Mouse (Mus musculus): ENCODE data around the gene Tbck. TPM values are rescaled to one million over a fixed set of nuclear protein-coding genes. Genes with fewer than 3 reads are reported as not detected.

Gene Tbck
- polyA plus RNA-seq, 1 experiment from 2014 or later: 36.8 TPM

DNA sequence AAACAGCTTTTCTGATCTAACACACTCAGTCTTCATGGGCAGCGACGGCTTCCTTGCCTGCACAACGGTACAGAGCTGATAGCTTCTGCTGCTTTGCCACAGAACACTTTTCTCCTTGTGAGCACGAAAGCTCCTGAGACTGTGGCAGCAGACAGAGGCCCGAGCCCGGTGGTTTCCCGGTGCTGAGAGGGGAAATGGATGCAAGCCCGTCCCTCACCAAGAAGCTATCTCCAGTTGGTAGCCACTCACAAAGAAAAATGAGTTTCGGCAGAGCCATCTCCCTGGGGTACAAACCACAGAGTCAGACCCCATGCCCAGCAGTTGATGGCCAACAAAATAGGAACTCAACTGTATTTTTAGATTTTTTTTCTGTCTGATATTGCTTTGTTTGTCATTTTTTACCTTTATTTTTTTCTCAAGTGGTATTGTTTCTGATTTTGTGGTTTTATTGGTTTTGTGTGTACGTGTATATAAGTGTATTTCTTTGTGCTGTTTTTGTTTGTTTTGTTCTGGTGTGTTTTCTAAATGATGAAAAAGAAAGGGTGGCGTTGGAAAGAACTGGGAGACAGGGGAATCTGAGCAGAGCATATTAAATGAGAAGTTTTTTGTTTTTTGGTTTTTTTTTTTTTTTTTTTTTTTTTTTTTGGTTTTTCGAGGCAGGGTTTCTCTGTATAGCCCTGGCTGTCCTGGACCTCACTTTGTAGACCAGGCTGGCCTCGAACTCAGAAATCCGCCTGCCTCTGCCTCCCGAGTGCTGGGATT is 154.9 kb downstream of the Tbck start:
- Histone ChIP-seq H3K9ac (replicated peaks) (no peak overlapping the region), H3K4me2 (replicated peaks) (no peak overlapping the region), H3K9me3 (no peaks in the 10 kb centered on the region), H3K36me3 (peaks cover 48% of the 10 kb centered on the region), H3K27ac (no peak overlapping the region), H3K4me1 (replicated peaks) (no peaks in the 10 kb centered on the region), H3K27me3 (no peaks in the 10 kb centered on the region), H3K4me3 (replicated peaks) (no peak overlapping the region)
- no peak for ATAC-seq
- 92% methylated on average over 14 of the region's 15 CpGs for WGBS

DNA sequence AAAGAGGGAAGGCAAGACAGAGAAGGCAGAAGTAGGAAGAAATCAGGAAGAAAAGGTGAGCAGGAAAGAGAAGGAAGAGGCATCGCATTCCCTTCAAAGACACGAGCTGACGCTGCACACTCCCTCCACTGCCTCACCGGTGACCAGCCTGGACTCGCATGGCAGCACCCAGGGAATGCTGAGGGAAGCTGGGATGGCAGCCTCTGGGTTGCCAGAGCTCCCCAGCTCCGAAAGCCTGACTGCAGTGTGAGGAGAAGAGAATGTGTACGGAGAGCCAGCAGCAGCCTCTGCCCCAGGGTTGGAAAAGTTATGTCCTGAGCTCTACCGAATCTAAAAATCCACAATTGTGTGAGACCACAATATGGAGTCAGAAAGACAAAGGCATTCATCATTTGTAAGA is 155.6 kb downstream of the Tbck start:
- Histone ChIP-seq H3K27me3 (no peaks in the 10 kb centered on the region), H3K4me2 (replicated peaks) (no peak overlapping the region), H3K9ac (replicated peaks) (no peak overlapping the region), H3K9me3 (0 out of 2 replicates have a peak, but pooled peaks cover 1% of the 10 kb centered on the region), H3K4me3 (replicated peaks) (no peak overlapping the region), H3K27ac (no peak overlapping the region), H3K36me3 (peaks cover 45% of the 10 kb centered on the region), H3K4me1 (replicated peaks) (no peaks in the 10 kb centered on the region)
- 85% methylated on average over 8 of the region's 8 CpGs for WGBS
- no peak for ATAC-seq

DNA sequence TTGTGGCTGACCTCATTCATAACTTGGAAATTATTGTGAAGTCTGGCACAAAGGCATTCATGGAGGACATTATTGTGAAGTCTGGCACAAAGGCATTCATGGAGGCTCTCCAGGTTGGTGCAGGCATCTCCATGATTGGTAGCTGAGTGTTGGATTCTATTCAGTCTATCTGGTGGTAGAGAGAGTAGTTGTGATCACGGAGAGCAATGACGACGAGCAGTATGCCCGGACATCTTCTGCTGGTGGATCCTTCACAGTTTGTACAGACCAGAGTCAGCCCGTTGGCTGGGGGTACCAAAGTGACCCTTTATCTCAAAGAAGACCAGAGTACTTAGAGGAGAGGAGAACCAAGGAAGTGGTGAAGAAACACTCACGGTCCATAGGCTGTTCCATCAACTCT is 158.7 kb downstream of the Tbck start:
- WGBS: 95% methylated on average over 6 of the region's 6 CpGs
- no peaks in the 10 kb centered on the region for H3K27me3 ChIP-seq
- H3K4me1 ChIP-seq (replicated peaks): no peaks in the 10 kb centered on the region
- ATAC-seq: no peak
- H3K27ac ChIP-seq: no peak overlapping the region
- H3K4me3 ChIP-seq (replicated peaks): no peak overlapping the region
- H3K9ac ChIP-seq (replicated peaks): no peak overlapping the region
- peaks cover 37% of the 10 kb centered on the region for H3K36me3 ChIP-seq
- no peak overlapping the region for H3K4me2 ChIP-seq (replicated peaks)
- 0 out of 2 replicates have a peak, but pooled peaks cover 3% of the 10 kb centered on the region for H3K9me3 ChIP-seq

DNA sequence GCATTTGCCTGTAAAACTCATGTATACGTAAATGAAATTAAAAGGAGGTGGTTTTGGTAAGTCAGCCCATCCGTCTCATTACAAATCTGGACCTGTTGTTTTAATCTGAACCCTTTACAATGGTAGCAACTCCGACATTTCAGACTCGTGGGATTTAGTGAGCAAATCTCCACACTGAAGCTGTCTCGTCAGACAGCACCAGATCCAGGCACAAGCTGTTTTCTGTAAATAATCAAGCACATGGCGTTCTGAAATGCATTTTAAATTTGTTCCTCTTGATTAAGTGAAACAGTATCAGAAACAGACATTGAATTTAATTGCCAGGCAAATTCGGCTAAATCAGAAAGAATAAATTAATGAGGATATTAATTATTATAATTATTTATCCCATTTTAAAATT is 165.7 kb downstream of the Tbck start:
- no peaks in the 10 kb centered on the region for H3K27me3 ChIP-seq
- no peak for ATAC-seq
- no peak overlapping the region for H3K27ac ChIP-seq
- H3K4me2 ChIP-seq (replicated peaks): no peak overlapping the region
- H3K9ac ChIP-seq (replicated peaks): no peak overlapping the region
- no peak overlapping the region for H3K4me3 ChIP-seq (replicated peaks)
- H3K9me3 ChIP-seq: no peaks in the 10 kb centered on the region
- WGBS: 71% methylated on average over 7 of the region's 7 CpGs
- H3K4me1 ChIP-seq (replicated peaks): no peaks in the 10 kb centered on the region; the same call in 1 of the 2 replicates
- H3K36me3 ChIP-seq: no peaks in the 10 kb centered on the region

- Histone ChIP-seq H3K4me2 (replicated peaks) (no peak overlapping the region), H3K27me3 (no peaks in the 10 kb centered on the region)
- 88% methylated on average over 2 of the region's 2 CpGs for WGBS
Observed at GRCm38 (mm10) chr3:132850431-132850830, 166.5 kb downstream of the Tbck start.

GRCm38 (mm10) chr3:132851417-132851816 is 167.5 kb downstream of the Tbck start:
- Histone ChIP-seq H3K27ac (no peak overlapping the region), H3K9me3 (no peaks in the 10 kb centered on the region), H3K4me1 (replicated peaks) (no peaks in the 10 kb centered on the region; the same call in 1 of the 2 replicates), H3K9ac (replicated peaks) (no peak overlapping the region), H3K27me3 (no peaks in the 10 kb centered on the region), H3K4me3 (replicated peaks) (no peak overlapping the region), H3K36me3 (no peaks in the 10 kb centered on the region), H3K4me2 (replicated peaks) (no peak overlapping the region)
- WGBS: 44% methylated on average over 1 of the region's 1 CpGs
- ATAC-seq: peak; percentile 80

More at GRCm38 (mm10) chr3:132850431-132850830, 166.5 kb downstream of the Tbck start:
- Histone ChIP-seq H3K9ac (replicated peaks) (no peak overlapping the region), H3K4me1 (replicated peaks) (no peaks in the 10 kb centered on the region; the same call in 1 of the 2 replicates), H3K27ac (no peak overlapping the region), H3K4me3 (replicated peaks) (no peak overlapping the region), H3K9me3 (no peaks in the 10 kb centered on the region), H3K36me3 (no peaks in the 10 kb centered on the region)
- ATAC-seq: no peak

DNA sequence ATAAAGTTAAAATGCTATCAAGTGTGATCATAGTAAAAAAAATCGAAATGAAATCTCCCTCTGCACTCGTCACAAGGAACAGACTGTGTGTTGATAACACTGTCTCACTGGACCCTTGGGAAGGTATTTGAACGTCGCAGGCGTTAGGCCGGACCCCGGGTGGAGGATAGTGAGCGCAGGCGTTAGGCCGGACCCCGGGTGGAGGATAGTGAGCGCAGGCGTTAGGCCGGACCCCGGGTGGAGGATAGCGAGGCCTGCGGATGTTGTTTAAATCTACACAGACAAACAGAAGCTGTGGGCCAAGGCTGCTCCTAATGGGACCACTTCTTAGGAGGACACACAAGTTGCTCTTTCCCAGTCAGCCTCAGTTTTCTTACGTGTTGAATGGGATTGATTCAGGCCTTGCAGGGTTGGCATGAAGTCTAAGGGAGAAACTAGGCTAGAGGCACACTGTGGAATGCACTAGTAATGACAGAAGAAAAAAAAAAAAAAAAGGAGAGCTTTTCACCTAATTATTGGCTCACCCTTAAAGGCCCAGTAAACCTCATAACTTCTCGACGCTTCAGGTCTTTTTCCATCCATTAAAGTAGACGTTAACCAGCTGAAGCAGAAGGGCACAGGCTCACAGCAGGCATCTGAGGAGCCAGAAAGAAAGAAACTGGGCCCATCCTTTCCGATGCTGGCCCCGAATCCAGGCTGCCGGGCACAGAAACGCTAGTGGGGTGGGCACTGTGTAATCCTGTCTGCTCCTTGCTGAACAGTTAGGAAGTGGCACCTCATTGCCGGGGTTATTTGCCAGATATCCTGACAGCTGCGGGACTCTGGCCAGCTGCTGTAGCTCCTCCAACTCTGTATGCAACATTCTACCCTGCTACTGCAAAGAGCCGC is 168.1 kb downstream of the Tbck start:
- Histone ChIP-seq H3K9me3 (no peaks in the 10 kb centered on the region), H3K27me3 (no peaks in the 10 kb centered on the region), H3K9ac (replicated peaks) (no peak overlapping the region), H3K4me3 (replicated peaks) (no peak overlapping the region), H3K27ac (no peak overlapping the region), H3K4me2 (replicated peaks) (no peak overlapping the region), H3K36me3 (no peaks in the 10 kb centered on the region), H3K4me1 (replicated peaks) (no peaks in the 10 kb centered on the region; the same call in 1 of the 2 replicates)
- WGBS: 71% methylated on average over 28 of the region's 28 CpGs
- peak; percentile 64 for ATAC-seq

DNA sequence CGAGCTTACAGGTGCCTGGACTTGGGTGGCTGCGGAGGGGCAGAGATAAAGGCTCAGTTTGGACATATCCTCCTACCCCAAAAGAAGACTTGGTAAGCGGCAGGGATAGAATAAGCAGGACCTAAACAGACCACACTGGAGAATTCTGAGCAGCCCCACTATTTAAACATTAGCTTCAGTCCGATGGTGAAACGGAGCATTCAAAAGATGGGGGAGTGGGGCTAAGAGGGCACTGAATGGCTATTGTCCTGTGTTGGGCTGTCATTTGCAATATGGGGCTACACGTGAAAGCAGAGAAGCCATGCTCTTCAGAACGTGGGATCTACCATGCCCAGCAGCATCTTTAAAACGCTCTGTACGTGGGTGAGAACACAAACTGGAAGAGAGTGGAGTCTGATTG is 170.3 kb downstream of the Tbck start:
- WGBS: 82% methylated on average over 9 of the region's 9 CpGs
- no peaks in the 10 kb centered on the region for H3K27me3 ChIP-seq
- no peaks in the 10 kb centered on the region; the same call in 1 of the 2 replicates for H3K4me1 ChIP-seq (replicated peaks)
- no peak for ATAC-seq
- H3K9ac ChIP-seq (replicated peaks): no peak overlapping the region
- H3K36me3 ChIP-seq: no peaks in the 10 kb centered on the region
- no peak overlapping the region for H3K27ac ChIP-seq
- H3K4me3 ChIP-seq (replicated peaks): no peak overlapping the region
- H3K9me3 ChIP-seq: no peaks in the 10 kb centered on the region
- H3K4me2 ChIP-seq (replicated peaks): no peak overlapping the region

- Histone ChIP-seq H3K36me3 (no peaks in the 10 kb centered on the region), H3K9me3 (no peaks in the 10 kb centered on the region), H3K4me3 (replicated peaks) (no peak overlapping the region), H3K4me1 (replicated peaks) (no peaks in the 10 kb centered on the region; the same call in 1 of the 2 replicates), H3K9ac (replicated peaks) (no peak overlapping the region), H3K27me3 (no peaks in the 10 kb centered on the region), H3K4me2 (replicated peaks) (no peak overlapping the region), H3K27ac (no peak overlapping the region)
- 64% methylated on average over 9 of the region's 9 CpGs for WGBS
- ATAC-seq: no peak
Observed at GRCm38 (mm10) chr3:132855458-132856212, 171.7 kb downstream of the Tbck start.

DNA sequence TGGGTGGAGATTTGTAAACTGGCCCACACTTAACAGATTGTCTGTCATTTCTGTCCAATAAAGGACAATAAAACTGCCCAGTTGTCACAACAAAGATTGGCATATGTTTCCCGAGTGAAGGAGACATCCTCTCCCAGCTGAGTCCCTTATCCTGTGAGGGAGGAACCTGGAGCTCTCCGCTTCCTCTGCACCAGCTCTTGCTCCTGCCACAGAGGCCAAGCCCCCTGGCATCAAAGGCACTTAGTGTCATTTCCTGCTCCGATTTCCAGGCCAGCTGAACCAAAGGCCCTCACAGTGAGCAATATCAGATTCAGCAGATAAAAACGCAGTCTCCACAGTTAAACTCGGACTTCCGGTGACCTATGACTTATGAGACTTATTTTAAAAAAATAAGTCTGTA is 172.7 kb downstream of the Tbck start:
- 81% methylated on average over 6 of the region's 6 CpGs for WGBS
- Histone ChIP-seq H3K4me1 (replicated peaks) (no peaks in the 10 kb centered on the region; the same call in 1 of the 2 replicates), H3K27ac (no peak overlapping the region), H3K9me3 (no peaks in the 10 kb centered on the region), H3K36me3 (no peaks in the 10 kb centered on the region), H3K9ac (replicated peaks) (no peak overlapping the region), H3K4me3 (replicated peaks) (no peak overlapping the region), H3K4me2 (replicated peaks) (no peak overlapping the region), H3K27me3 (no peaks in the 10 kb centered on the region)
- ATAC-seq: no peak

GRCm38 (mm10) chr3:132858849-132859248 is 174.9 kb downstream of the Tbck start:
- Histone ChIP-seq H3K27me3 (no peaks in the 10 kb centered on the region), H3K27ac (no peak overlapping the region), H3K4me3 (replicated peaks) (no peak overlapping the region), H3K36me3 (no peaks in the 10 kb centered on the region), H3K4me2 (replicated peaks) (no peak overlapping the region), H3K4me1 (replicated peaks) (no peaks in the 10 kb centered on the region), H3K9me3 (no peaks in the 10 kb centered on the region), H3K9ac (replicated peaks) (no peak overlapping the region)
- no peak for ATAC-seq
- WGBS: 79% methylated on average over 11 of the region's 11 CpGs
